Mouse (Mus musculus) cerebellum, adult 18-20 months (tissue): ENCODE measurements around the gene Myo1d.

Source experiments
- DNase-seq, 2 experiments: peaks; one replicate each; pipeline ENCODE4 v3.0.0; 2021

Gene Myo1d

DNA sequence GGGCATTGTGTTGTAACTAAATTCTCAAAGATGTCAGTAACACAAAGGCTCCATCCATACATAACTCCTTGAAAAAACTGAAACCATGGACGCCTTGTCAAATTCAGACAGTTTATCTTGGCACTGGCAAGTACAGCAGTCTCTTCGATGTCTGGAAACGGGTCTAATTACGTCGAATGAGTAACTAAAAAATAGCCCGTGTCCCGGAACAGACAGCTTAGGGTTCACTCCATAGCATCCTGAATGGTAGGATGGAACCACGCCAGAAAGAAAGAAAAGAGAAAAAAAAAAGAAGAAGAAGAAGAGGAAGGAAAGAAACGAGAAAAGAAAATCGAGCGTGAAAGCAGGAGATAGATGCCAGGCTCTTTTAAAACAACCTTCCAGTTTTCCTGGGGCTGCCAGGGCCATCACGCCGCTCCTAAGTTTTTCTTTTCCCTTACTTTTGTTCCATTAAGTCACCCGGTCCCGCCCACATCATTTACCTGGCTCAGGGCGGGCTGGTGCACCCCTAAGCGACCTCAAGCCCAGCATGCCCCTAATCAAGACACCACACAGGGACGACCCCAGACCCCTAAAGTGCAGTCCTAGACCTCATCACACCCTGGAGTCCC, 804 bp downstream of the Myo1d start:
- DNase-seq, result no peak

DNA sequence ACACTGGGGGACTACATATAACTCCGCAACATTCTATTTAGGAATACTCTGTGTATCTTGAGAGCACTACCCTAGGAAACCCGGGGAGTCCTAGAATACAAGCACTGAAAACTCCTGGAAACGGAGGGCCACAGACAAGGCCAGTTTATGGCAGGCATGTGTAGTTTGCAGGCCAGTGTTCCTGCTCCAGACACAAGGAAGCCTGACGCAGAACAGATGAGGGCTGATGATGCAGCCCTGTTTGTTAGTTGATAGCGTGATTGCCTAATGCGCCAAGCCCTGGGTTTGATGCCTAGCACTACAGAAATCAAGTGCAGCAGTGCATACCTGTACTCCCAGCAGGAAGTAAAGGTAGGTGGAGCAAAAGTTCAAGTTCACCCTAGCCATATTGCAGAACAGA, 1.7 kb downstream of the Myo1d start:
- DNase-seq, result no peak

DNA sequence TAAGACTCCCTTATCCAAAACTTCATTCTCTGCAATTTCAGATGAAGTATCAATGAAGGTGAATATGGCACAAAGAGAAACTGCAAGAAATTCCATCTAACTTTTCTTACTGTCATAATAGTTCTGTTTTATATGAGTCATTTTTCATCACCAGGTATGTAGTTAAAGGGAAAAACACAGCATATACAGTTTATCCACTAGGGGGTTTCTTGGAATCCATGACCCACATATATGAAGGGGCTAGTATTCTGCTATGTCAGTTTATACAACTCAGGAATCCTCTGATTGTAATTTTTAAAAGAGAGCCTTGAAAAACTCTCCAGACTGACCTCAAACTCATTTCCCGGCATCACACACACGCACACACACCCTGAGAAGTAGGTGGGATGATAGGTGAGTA, 2.1 kb downstream of the Myo1d start:
- no peak for DNase-seq

DNA sequence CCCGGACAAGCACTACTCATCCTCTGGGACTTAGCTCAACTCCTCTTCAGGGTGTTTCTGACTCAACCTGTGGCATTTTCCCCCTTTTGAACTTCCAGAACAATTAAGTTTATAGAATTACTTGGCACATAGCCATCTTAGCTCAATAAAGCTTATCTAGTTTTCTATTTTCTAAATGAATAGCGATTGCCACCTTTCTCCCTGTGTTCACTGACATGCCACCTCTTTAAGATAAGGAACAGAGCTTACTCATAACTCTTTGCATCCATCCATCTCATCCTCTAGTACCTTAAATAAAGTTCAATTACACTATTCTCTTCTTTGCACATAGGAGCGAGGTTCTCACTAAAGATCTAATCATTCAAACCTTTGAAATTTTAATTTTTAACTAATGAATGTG, 4.3 kb downstream of the Myo1d start:
- DNase-seq, result no peak

DNA sequence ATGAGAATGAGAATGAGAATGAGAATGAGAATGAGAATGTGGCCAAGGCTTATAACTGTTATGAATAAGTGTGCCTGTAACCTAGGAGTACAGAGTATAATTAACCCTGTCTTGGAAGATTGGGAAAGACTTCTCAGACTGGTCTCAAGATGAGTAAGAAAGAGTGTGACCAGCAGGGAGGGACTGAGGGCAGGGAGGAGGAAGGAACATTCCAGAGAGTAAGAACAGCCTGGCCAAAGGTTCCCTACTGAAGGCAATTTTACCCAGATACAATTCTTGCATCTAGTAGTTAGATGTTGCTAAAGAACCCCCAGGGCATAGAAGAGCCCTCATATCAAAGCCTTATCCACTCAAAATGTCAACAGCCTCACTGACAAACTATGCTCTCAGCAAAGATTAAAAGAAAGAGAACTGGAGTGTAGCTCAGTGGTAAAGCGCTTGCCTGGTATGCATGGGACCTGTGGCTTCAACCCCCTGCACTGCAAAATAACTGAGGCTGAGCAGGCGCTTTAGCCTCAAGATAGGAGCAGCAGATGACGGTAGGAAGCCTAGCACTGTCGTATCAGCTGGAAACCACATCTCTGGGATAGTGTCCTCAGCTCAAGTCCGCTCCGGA, 7.1 kb downstream of the Myo1d start:
- DNase-seq, result no peak

DNA sequence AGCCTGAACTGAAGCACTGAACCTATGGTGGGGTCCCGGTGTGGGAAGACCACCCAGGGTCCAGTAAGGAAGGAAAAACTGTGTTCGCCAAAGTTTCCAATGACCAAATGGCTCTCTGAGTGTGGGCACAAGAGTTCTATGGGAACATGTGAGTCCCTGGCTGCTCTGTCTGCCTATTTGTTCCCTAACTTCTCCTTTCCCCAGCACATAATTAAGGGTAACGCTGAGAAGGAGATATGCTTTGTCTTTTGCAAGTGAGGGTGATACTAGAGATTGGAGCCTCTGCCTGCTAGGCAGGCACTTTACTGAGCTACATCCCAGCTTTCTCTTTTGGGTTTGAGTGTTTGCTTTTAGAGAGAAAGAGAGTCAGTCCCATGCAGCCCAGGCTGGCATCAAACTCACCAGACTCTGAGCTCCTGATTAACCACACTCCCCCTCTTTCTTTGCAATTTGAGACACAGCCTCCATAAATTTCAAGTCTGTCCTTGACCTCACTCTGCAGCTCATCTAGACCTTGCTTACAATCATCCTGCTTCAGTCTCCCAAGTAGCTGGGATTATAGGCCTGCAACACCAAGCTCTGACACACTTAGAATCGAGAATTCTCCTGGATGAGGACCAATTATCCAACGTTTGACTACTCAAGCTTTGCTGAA, 8.1 kb downstream of the Myo1d start:
- DNase-seq, result no peak

DNA sequence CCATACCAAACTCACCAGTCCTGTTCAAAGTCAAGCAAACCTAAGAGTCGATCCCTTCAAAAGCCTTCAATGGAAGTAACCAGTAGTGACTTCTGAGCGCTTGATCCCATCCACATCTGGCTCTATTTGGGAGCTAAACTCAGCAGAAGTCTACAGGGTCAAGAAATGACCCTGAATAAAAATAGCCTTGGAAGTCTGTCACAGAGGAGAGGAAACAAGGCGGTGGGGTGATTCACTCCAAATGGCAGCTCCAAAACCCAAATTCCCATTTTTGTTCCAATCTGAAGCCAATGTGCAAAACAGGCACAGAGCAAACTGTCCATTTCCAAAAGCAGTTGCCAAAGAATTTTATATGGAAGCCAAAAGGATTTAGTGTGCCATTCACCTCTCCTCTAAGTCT, 8.6 kb downstream of the Myo1d start:
- no peak for DNase-seq

DNA sequence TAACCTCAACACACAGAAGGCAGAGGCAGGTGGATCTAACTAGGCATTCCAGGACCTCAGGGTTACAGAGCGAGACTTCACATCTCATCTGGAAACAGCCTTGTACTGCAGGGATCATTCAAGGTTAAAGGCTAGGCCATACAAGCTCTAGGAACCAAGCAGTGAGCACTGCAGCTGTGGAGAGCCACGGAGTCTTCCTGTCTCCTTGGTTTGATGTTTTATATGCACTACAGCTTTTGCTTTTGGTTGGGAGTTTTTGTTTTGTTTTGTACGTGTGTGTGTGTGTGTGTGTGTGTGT, 12.6 kb downstream of the Myo1d start:
- DNase-seq, result no peak

DNA sequence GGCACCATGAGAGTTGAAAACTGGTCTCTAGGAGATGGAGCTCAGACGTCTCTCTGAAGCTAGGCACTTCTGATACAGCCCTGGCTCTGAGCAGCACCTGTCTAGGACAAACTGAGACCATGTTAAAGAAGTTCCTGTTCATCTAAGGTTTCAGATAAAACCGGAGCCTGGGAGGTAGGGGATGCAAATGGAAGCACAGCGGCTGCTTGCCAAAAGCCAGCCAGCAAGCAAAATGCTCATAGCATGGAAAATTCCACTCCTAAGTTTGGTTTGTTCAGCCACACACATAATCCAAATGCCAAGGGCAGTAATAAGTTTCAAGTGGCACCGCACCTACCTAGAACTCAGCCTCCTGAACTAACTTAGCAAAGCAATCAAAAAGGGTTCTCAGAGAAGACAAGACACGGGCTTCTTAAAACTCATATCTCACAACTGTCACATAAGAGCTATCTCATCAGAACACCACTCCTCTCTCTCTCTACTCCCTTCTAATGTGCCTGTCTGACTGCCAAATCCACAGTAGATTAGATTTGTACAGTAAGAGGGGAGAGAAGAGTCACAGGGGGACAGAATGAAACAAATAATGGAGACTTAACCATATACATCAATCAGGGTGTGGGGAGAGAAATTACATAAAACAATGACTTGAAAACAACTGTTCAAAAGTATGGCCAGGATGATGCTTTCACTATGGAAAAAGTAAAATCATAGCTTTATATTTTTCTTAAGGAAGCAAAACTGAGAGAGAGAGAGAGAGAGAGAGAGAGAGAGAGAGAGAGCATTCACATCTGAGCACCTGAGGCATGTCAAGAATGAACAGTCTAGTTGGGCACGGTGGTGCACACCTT, 13.1 kb downstream of the Myo1d start:
- no peak for DNase-seq

DNA sequence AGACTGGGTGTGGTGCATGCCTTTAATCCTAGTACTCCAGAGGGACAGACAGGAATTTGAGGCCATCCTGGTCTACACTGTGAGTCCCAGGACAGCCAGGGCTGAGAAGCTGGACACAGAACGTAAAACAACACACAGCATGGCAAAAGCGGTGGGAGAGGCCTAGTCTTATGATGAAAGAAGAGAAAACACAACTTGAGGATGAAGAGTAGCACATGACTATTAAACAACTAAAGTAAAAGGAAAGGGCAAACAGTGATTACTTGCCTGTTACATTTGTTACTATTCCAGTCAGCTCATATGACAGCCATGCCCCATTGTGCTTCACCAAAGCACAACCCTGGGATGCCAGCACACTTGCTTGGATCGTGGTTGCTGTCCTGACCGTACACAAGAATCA, 13.8 kb downstream of the Myo1d start:
- DNase-seq, result no peak

DNA sequence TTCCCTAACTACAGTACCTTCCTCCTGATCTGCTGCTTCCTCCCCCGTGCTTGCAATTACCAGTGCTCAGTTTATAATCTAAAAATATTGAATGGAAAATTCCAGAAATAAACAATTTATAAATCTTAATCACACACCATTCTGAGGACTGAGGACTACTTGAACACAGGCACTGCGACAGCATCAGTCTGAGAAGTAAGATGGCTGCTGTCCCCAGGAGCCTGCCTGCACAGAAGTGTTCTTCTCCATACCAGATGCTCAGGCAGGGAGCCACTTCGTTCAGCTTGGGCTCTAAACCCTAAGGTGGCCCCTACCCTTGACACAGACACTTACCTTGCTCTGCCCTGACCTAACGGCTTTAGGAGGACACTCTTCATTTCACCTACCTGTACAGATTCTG, 17.8 kb downstream of the Myo1d start:
- DNase-seq, result no peak

DNA sequence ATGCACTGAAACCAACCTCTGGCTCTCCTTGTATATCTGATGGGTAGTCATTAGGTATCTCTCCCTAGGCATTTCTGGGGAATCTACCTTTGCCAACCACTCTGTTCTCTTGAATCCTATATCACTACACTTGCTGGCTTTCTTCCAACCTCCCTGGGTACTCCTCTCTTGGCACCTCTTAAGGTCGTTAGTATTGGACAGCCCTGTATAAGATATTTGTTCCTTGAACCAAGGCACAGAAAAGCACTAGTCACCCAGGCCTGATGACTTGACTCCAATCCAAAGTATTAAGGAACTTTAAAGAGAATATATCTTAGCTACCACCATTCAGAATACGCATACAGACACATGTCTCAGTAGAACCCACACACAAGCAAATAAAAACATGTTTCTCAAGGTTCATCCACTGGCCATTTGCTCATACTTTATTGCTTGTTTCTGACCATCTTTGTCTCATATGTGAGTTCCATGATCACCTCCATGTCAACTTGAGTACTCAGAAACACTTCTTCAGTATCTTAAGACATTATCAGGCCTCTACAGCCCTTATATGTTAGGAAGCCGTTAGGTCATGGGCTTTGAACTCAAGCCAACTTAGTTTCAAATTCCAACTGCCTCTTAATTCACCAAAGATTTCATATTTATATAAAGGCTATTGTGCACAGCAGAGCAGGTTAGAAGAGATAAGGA, 18.4 kb downstream of the Myo1d start:
- DNase-seq, result no peak

DNA sequence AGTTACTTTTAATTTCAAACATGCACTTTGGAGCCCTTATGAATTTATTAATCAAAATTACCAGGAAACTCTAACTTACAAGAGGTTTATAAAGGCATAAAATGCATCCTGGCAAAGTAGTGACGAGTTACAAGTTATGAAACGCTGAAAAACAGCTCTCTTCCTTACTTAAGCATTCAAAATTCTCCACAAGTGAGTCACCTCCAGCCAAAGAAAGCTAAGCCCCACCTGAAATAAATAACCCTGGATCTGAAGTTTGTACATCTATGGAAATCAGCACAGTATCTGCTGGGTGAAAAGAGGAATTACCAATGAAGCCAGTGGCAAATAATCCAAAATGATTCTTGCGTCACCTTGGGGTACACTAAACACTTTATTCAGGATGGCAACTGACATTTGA, 20.8 kb downstream of the Myo1d start:
- no peak for DNase-seq

DNA sequence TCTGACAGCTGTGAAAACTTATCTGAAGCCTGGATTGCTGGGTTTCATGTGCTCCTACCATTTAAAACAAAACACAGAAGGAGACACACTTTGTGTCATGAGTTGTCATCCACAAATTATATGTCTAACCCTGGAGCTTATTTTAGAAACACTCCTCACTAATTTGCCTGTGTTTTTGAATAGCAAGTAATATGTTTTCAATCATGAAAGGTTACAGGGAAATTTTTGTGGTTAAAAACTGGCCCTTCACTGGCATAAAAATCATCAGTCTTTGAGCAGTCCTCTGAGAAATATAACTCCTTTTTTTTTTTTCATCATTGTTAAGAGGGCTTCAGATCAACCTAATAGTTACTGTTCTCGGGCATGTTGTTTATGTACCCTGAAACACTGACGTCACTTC, 25.6 kb downstream of the Myo1d start:
- no peak for DNase-seq

DNA sequence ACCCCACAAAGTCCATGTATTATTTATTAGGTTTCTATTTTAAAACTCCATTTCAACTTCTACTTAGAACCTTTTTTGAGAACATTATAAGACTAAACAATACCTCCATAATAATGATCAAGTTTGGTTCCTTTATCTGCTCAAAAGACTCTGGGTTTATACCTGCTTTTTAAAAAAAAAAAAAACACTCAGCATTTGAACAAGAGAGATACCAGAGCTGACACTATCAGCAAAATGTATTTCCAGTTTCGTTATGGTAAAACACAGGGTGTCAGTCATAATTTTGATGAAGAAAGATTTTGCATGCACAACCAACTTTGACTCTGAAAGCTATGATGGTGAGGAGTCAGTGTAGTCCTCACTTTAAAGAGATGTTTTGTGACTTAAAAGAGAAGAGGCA, 28.7 kb downstream of the Myo1d start:
- DNase-seq, result no peak

DNA sequence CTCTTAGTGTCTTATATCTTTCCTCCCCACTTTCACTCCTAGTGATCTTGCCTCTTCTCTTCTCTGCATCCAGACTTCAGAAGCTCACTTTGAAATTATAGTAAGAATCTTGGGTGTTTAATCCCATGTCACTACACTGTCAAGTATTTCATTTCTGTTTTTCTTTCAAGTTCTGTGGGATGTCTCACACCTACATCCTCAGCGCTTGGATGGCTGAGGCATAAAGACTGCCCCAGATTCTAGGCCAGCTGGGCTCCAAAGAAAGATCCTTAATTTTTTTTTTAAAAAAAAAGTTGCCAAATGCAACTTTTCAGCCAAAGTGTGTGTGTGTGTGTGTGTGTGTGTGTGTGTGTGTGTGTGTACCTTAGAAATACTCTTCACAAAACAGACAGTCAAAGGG, 30.6 kb downstream of the Myo1d start:
- no peak for DNase-seq

DNA sequence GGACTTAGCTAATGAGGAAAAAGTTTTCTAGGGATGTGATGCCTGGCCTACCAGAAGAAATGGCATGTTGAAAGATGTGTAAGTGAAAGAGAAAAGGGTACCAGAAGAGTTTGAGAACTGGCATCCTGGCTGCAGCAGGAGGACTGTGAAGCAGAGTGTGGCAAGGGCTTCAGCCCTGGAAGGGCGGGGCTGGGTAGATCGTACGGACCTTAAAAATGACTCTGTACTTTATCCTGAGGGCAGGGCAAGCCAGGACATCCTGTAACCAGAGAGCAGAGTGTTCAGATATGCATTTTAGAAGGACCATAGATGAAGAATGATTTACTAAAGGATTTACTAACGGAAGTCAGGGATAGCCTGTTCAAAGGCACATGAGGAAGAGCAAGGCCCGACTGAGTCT, 34.4 kb downstream of the Myo1d start:
- no peak for DNase-seq

DNA sequence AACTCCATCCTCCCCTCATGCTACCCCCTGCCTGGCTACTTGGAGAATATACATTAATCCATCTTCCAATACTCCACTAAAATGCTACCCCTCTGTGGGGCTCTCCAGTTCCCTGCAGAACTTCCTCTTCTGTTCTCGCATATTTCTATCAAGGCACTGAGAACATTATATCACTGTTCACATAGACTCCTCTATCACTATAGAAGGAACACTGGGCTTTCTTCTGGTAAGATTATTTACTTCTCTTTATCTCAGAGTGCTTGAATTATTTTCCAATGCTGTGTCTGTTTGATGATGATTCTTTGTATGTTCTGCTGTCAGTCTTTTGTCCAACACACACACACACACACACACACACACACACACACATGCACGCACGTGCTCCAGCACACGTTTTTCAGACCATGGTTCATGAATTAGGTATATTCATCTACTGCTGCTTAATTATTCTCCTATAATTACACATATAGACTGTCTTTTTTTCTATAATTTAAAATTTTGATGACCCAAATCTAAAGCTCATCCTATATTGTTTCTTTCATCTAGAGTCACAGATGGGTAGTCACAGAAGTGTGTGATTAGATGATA, 35.9 kb downstream of the Myo1d start:
- no peak for DNase-seq

DNA sequence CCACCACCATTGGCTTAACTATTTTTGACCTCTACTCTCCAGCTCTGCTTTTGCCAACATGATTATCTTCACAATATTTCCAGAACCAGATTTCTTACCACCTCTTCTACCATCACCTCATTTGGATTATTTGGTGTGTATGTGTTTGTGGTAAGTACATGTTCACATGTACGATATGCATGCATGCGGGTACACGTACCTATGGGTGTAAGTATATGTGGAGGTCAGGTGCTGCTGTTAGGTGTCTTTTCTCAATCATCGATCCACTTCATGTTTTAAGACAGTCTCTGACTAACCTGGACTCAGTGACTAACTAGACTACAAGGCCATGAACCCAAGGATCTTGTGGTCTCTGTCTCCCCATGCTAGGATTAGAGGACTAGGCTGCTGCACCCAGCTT, 37.4 kb downstream of the Myo1d start:
- DNase-seq, result no peak

DNA sequence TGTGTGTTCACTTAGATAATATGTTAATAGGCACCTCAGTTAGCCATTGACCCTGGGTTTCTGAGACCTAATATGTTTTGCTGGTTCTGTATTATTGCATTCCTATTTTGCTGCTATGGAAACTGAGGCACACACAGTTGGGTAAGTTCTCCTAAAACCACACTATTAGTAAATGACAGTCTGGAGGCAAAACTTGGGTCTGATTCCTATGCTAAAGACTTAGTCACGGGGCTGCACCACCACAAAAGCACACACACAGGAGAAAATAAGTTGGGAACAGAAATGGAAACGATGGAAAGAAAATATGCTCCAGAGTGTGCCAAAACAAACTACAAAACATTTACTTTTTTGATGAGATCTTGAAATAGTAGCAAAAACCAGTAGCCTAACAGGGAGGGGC, 45.1 kb downstream of the Myo1d start:
- DNase-seq, result no peak

DNA sequence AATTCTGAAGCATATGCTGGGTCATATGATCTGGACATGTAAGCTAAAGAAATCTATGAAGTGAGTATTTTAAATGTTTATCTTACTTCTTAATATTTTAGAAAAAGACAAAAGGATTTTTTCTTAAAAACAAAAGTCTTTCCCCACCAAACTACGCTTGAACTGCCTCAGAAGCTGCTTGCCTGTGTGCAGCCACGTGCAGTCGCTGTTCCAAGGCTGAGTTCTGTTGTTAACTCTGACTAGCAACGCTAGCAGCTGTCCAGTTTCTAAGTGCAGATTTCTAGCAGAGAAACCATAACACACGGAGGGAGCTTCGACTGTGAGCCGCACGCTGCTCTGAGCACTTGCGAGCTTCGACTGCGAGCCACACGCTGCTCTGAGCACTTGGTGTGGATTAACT, 55.1 kb downstream of the Myo1d start:
- no peak for DNase-seq

DNA sequence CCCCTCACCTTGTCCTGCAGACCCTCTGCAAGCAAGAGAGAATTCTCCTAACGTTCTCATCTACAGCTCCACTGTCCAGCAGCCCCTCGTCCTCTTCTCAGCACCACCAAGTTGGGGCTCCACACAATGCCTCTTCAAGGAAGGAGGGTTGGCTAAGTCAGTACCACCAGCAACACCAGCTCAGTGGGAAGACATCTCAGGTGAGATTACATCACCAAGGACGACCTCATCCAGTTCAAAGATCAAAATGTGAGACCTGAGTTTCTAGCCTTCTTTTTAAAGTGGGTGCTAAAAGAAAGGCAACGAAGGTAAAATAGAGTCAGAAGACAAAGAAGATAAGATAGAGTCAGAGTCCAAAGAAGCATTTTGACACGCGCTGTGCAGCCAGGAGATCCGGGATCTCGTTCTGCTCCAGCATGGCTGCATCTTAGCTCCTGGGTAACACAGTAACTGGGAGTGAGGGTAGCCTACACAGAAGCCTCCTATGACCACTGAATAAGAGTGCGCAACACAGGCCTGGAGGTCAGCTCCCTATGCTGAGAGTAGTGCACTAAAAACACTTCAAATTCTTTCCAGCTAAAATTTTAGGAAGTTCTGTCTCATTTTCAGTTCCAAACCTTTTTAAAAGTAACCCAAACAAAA, 56.3 kb downstream of the Myo1d start:
- no peak for DNase-seq

DNA sequence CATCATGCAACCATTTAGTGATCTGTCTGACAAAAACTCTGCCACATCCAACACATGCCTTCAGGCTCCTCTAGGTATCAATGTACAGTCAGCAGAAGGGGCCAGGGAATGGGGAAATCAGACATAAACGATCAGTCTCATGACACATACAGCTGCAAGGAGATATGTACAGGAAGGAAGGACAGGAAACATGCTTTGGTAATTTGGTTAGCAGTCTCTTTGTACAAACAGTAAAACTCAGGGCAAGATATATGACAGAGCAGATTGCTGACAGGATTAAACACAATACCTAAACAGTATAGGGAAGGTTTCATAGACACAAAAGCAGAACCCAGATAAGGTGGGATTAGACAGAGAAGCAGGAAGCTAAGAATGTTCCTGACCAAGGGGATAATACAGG, 60.8 kb downstream of the Myo1d start:
- DNase-seq, result no peak
